Mouse (Mus musculus) effector memory CD4-positive, alpha-beta T cell, adult 5 months (primary cell): ENCODE results near the gene Tmem273. TPM values are rescaled to one million over a fixed set of nuclear protein-coding genes. Genes with fewer than 3 reads are reported as not detected.

Experiments
- polyA plus RNA-seq: library from polyadenylated mRNA; unstranded; fragments of 100-300 nt; shearing (Covaris generic); gene quantifications from one replicate; pipeline ENCODE4 v1.2.1, GENCODE M21; 2017

The Tmem273 gene
- polyA plus RNA-seq: 2.1 TPM

GRCm38 (mm10) chr14:32785556-32786130 lies at the start of gene Tmem273:
Gene Tmem273 (plus strand): TSS chr14:32785963.

GRCm38 (mm10) chr14:32833847-32834246 lies 48.1 kb downstream of the Tmem273 start, which contains the start of gene Fam170b:
Gene Fam170b (plus strand): TSS chr14:32833962.

GRCm38 (mm10) chr14:32856681-32857328 lies 71.0 kb downstream of the Tmem273 start, which contains the start of gene Vstm4:
Gene Vstm4 (plus strand): TSS chr14:32856756.

Other genes with a start within 250 kb of the Tmem273 start
- not detected for gene Prrxl1, start 186.6 kb upstream of the Tmem273 start, polyA plus RNA-seq
- 0.06 TPM for gene 3425401B19Rik, start 100.7 kb upstream of the Tmem273 start, polyA plus RNA-seq
- not detected for gene Fam170b, start 48.0 kb downstream of the Tmem273 start, polyA plus RNA-seq
- gene Vstm4, start 70.8 kb downstream of the Tmem273 start, polyA plus RNA-seq: not detected
- not detected for gene Lrrc18, start 205.4 kb downstream of the Tmem273 start, polyA plus RNA-seq